Mouse (Mus musculus): ENCODE measurements around the gene Ntrk1.
"Not testable (repeated sequence)": the region's sequence is repeated elsewhere in the genome, so short reads cannot be mapped to it uniquely, and the experiment has no call there.

The Ntrk1 gene

DNA sequence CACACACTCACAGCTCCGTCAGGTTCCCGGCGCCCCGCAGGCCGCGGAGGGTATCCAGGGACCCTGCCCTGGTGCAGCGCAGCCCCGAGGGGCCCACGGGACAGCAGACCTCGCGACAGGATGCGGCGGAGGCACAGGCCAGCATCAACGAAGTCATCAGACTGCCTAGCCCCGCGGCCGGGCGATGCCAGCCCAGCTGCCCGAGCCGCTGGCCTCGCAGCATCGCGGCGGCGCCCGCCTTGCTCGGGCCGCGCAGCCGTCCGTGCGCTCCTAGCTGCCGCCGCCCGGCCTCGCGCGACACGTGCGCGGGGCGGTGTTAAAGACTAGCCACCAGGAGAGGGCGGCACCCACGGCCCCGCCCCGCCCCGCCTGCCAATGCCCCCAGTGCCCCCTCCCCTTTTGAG, at the start of gene Ntrk1:
Gene Ntrk1, minus strand, starts transcription at position 241 of the 404 bp plus-strand sequence.
- DNase-seq (ENCODE audit: low spot score in 2 of 2): no peak

DNA sequence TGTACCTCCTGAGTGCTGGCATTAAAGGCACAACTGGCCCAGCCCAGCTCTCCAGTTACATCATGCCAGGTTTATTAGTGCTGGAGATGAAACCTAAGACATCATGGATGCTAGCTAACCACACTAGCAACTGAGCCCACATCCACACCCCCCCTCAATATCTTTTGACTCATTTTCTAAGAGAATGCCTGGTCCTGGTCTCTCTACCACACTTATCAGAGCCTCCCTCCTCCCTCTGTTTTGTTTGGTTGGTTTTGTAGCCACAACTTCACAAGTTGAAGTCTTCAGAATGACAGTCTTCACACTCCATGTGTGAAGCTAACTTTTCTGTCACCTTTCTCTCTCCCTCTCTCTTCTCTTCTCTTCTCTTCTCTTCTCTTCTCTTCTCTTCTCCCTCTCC, 45.9 kb upstream of the Ntrk1 start:
- no peak for DNase-seq (ENCODE audit: low spot score in 2 of 2)

DNA sequence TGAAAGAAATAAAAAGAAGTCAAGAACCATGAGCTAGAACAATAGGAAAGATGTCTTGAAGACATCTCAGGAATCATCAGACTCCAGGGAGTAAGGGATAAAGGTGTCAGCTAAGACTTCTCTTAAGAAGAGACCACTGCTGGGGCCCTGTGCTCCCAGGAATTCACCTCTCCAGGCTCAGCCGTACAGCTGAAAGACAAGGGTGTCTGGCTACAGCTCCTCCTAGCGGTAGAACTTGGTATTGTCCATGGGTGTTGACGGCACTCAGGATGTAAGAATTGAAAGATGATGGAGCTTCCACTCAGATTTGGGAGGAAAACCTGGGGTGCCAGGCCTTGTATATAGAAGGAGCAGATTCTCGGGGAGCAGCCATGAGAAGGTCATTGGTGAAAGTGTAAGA, 43.7 kb upstream of the Ntrk1 start:
- DNase-seq (ENCODE audit: low spot score in 2 of 2): peak in 1 of 2 experiments; percentile 51

DNA sequence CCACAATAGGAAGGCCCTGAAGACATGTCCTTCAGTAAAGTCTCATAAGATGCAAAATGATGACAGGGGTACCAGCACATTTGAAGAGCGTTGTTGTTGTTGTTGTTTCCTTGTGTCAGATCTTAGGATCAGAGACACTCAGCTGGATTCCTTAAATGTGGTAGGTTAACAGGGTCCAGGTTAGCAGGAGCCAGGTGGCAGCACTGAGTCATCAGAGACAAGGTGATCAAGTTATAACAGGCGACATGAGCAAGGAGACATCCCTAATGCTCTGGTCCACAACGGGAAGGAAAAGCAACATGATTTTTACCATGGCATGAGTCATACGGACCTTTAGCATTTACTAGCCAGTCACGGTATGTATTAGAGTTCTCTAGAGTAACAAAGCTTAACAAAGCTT, 38.5 kb upstream of the Ntrk1 start:
- DNase-seq (ENCODE audit: low spot score in 2 of 2): no peak

DNA sequence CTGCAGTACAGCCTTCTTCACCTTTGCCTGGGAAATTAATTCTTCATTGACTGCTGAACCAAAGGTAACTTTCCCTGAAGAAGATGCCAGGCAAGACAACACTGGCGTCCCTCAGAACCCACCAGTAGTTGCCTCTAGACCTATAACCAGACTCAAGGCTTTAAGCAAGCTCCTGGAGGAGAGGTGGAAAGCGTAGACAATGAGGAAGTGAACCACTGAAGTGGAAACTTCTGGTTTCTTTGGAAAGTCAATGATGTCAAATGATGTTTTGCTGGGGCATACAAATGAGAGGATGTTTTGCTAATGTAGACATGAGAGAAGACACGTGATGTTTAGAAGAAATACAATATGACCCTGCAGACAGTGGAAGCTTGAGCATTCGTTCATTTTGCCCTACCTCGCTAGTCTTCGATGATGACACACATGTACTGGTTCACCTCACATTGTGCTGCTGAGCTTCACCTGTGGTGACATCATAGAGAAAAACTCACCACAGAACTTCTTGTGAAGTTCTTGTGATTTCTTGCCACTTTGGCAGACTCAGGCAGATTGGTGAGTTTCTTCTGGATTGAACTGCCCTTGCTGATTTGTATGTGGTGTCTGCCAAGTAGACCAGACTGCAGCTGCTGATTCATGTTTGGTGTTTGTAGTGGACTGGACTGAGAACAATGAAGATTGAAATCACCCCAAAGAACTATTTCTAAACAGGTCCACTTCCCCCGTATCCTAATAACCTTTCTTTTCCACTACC, 37.3 kb upstream of the Ntrk1 start:
- no peak for DNase-seq (ENCODE audit: low spot score in 2 of 2)

DNA sequence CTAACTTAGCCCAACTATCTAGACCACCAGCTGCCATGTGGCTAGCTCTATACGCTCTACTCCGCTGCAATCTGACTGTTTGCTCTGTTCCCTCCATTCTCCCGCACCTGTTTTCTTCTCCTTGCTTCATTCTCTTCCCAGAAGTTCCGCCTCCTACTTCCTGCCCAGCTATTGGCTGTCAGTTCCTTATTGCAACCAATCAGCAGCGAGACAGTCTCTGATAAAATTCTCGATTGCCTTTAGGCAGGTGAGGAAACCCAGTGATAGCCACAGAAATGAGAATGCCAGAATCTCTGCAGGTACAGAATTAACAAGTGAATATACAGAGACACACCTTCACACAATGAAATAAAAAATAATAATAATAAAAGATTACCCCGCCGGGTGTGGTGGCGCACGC, 34.1 kb upstream of the Ntrk1 start:
- no peak for DNase-seq (ENCODE audit: low spot score in 2 of 2)

DNA sequence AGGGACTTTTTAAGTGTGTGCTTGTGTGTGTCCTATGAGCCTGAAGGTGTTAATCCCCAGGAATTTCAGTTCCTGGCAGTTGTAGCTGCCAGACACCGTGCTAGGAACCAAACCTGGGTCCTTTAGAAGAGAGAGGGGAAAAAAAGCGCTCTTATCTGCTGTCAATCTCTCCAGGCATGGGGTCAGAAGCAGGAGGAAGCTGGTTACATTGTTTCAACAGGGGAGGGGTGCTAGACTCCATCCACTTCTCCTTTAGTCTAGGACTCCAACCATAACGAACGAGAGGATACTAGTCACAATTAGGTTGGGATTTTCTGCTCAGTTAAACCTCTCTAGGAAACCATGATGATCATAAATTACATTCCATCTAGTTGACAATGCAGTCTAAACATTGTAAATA, 33.5 kb upstream of the Ntrk1 start:
- no peak for DNase-seq (ENCODE audit: low spot score in 2 of 2)

DNA sequence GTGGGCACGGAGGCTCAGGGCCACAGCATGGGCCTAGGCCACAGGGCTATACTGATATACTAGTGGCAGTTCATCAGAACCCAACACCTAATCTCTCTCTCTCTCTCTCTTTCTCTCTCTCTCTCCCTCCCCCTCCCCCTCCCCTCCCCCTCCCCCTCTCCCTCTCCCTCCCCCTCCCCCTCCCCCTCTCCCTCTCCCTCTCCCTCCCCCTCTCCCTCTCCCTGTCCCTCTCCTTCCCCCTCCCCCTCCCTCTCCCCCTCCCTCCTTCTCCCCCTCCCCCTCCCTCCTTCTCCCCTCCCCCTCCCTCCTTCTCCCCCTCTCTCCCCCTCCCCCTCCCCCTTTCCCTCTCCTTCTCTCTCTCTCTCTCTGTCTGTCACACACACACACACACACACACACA, 29.2 kb upstream of the Ntrk1 start, which contains the start of gene Pear1:
Gene Pear1, minus strand, starts transcription at position 101 of the 400 bp plus-strand sequence.
- not testable (repeated sequence) for DNase-seq (ENCODE audit: low spot score in 2 of 2)

DNA sequence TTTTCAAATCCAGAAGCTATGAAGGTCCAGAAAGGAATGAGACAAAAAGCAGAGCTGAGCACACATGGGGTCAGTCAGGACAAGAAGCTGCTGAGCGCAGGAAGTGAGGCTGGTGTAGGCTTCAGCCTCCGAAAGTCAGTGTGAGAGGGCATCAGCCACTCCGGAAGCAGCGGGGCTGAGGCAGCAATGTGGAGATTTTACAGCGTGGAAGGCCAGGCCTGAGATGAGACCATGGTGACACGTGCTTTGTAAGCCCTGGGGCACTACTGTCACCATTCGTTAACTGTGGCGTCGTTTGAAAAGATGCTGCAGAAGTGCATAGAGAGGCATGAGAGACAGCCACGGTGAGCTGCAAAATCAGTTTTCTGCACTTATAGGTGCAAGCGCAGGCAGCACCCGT, 23.3 kb upstream of the Ntrk1 start:
- DNase-seq (ENCODE audit: low spot score in 2 of 2): no peak

DNA sequence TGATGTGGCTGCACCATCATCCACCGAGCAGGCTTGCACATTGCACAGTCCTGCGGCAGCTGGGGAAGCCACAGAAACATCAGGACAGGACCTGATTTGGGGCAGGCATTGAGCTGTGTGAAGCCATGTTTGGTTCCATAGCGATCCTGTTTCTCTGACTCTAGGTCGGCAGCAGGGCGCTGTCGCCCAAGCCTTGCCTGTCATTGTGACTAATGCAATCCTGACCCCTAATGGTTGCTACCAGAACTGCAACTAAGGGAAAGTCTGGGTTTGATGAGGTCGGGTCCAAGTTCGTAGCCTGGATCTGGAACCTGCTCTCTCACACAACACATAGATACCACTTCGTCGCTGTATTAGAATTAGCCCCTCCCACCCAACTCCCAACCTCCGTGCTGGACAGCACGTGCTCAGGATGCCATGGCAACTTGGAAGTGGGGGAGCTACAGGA, 21.7 kb upstream of the Ntrk1 start:
- DNase-seq (ENCODE audit: low spot score in 2 of 2): peak in 1 of 2 experiments; percentile 49

DNA sequence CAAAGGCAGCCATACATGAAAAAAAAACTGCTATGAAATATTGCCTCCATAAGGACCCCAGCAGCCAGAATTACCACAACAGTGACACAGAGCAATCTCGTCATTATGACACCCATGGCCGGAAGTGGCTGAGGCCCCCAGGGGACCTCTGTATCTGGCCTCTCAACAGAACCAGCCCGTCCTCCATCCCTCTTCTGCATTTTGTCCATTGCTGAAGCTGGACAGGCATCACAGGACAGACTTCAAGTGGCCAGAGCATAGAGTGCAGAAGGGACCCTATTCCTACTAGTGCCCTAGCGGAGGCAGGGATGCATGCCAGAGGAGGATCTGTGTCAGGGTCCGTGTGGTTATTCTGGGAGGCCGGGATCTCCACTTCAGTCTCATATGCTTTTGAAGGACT, 21.2 kb upstream of the Ntrk1 start:
- DNase-seq (ENCODE audit: low spot score in 2 of 2): no peak

DNA sequence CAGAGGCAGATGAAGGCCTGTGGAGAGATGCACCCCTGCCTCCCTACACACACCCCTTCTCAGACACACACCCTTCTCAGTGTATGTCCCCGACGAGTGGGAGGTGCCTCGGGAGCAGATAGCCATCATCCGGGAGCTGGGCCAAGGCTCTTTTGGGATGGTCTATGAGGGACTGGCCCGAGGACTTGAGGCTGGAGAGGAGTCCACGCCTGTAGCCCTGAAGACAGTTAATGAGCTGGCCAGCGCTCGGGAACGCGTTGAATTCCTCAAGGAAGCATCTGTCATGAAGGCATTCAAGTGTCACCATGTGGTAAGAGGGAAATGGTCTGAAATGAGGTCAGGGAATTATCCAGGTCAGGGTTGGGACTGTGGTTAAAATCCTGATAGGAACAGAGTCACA, 17.9 kb upstream of the Ntrk1 start:
- no peak for DNase-seq (ENCODE audit: low spot score in 2 of 2)

DNA sequence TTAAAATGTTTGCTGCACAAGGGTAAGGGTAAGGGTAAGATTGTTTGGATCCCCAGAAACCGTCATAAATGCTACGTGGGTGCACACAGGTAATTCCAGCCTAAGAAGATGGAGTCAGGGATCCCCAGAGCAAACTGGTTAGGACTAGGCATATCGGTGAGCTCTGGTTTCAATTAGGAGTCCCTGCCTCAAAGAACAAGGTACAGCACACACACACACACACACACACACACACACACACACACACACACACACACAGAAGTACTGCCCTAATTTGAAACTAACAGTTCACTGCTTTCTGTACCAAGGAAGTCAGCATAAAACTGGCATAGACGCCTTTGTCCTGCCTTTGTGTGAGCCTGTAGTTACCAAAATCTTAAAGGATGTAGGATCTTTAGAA, 17.5 kb upstream of the Ntrk1 start:
- DNase-seq (ENCODE audit: low spot score in 2 of 2): no peak

DNA sequence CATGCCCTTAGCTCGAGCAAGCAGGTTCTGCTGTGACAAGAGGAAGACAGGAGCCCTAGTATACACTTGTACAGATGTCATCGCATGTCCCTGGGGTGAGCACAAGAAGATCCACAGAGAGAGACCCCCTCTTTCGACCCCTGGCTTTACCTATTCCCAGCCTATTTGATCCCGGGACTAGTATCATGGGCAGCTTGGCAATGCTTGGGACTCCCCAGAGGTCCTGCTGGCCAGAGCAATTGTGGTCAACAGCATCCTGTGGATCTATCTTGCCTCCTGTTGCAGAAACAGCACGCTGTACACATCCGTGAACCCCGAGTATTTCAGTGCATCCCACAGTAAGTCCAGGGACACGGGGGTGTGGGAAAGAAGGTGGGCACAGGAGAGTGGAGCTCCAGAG, 16.3 kb upstream of the Ntrk1 start:
- DNase-seq (ENCODE audit: low spot score in 2 of 2): no peak

DNA sequence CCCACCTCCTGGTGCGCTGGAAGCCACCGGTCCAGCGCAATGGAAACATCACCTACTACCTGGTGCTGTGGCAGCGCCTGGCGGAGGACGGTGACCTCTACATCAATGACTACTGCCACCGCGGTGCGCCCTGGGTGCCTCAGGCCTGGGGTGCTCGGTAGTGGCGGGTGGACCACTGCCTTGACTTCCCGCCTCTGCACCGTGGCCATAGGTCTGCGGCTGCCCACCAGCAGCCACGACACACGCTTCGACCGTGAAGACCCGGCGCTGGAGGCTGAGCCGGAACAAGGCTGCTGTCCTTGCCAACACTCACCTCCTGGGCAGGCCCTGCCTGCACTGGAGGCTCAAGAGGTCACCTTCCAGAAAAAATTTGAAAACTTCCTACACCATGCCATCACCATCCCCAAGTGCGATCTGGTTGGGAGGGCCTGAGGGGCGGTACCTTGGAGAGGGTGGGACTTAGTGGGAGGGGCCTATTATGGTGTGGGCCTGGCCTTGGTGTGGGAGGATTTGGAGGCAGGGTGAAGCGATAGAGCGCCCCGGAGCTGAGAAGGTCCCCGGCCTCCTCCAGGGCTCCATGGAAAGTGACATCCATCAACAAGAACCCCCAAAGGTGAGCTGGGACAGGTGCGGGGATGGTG, 14.5 kb upstream of the Ntrk1 start:
- DNase-seq (ENCODE audit: low spot score in 2 of 2): no peak

DNA sequence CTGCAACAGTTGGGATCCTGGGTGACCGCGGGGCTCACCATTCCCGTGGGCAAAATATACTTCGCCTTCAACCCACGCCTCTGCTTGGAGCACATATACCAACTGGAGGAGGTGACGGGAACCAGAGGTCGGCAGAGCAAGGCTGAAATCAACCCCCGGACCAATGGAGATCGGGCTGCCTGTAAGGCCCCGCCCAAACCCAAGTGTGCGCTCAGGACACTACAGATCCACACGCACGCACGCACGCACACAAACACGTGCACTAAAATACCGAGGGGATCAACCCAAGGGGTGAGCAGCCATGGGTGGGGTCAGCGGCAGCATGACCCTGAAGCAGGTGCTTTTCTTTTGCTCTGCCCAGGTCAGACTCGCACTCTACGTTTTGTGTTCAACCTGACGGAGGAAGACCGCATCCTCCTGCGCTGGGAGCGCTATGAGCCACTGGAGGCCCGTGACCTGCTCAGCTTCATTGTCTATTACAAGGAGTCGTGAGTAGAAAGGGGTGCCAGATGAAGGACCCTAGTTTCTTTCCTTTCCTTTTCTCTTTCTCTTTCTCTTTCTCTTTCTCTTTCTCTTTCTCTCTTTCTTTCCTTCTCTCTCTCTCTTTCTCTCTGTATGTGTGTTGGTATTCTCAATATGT, 9.2 kb upstream of the Ntrk1 start:
- no peak for DNase-seq (ENCODE audit: low spot score in 2 of 2)

DNA sequence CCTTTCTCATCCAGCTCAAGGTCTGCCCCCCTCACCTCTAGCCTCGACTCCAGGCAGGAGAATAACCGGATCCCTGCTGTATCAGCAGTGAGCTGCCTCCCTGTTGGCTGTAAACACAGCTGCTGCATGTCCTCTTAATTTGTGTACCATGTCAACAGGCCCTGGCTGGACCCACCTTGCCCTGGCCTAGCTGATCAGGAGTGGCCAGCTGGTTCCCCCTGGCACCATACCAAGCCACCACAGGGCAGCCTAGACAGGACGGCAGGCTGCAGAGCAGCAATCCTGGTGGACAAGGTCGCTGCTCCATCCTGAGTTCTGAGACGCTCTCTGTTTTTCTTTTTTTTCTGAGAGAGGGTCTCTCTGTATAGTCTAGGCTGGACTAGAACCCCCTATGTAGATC, 6.7 kb upstream of the Ntrk1 start:
- no peak for DNase-seq (ENCODE audit: low spot score in 2 of 2)

DNA sequence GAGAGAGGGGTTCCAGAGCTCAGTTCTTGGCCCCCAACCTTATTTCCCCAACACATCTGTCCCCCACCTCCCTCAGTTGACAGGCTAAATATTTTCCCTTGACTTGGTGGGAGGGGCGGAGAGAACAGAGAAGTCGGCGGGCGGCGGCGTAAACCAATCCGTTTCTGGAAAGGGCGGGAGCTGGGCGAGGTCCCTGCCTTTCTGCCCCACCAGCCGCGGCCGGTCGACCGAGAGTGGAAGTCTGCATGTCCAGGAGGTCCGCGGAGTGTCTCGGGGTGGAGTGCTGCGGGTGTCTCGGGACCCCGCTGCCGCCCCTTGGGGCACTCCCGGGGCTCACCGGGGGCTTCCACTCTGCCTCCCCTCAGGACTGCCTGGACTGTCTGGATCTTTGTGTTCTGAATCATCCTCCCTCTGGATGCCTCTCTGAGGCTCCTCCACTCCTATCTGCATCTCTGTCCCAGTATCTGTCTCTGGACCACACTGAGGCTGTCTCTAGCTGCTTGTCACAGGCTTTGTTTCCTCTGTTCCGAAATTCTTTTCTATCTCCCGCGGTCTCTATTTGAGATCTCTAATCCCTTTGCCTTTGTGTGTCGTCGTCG, 1.9 kb upstream of the Ntrk1 start, which contains the start of gene Insrr:
Gene Insrr, plus strand, starts transcription at position 216 of the 599 bp plus-strand sequence.
- no peak for DNase-seq (ENCODE audit: low spot score in 2 of 2)

DNA sequence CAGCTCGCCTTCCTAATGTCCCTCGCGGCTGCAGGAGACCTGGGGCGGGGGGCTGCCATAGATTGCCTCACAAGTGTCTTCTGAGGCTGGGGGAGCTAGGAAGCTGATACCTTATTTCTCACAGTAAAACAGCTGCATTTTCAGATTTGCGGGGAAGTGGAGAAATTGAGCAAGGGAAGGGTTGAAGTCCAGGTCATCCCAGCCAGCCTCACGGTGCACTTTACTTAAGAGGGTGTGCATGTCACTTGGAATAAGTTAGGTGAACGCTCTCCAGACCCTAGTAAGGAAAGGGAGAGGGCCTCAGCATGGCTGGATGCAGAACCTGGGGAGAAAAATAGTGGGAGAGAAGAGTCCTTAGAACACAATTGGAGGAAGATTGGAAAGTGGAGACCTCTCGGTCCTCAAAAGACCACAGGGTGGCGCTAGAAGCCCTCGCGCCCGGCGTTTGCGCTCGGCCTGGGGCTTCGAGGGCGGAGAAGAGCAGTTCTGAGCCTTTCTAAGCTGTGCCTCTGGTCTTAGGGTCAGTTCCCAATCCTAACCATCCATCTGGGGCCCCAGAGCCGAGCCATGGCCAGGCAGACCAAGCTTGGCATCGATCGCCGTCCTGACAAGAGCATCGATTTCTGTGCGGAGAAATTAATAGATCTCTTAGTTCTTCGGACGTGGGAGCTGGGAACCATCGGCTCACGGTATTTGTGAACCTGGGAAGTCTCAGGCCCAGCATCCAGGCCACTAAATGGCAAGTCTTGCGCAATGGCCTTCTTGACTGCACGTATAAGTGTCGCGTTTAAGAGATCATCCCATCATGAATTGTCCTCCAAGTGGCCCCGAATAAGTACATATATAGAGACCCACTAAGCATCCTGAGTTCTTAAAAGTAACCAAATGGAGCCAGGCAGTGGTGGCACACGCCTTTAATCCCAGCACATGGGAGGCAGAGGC, 645 bp upstream of the Ntrk1 start:
- peak in 1 of 2 experiments; percentile 44 for DNase-seq (ENCODE audit: low spot score in 2 of 2)

DNA sequence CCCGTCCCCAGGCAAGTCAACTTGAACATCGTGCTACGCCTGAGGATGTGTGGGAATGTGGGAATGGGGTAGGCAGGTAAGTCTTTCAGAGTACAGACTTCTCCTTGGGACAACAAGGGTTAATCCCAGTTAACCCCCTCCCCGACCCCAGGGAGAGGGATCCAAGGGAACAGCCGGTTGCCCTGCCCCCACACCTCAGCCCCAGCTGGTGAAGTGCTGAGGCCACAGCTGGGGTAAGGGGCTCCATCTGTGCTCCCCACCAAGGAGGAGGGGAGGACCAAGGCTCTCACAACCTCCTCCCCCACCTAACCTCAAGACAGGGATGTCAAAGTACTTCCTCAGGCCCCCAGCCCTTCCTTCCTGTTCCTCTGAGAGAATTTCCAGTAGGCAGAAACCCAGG, 5.2 kb downstream of the Ntrk1 start:
- no peak for DNase-seq (ENCODE audit: low spot score in 2 of 2)

DNA sequence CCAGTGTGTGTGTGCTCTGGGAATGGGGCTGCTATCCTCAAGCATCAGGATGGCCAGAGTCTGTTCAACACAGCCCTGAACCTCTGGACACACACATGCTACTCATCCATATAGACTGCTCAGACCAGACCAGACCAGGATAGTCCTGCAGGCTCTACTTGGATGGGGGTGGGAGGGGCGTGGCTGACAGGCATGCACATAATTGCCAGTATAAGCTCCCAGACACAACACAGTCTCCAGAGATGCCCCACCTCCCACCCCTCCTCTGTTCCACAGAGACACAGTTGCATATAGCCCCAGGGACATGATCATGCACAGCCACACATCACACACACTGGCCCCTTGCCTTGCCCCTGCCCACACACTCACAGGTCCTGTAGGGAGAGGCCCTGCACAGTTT, 5.7 kb downstream of the Ntrk1 start:
- no peak for DNase-seq (ENCODE audit: low spot score in 2 of 2)

All from frontal cortex, postnatal 10 days (tissue).